21 mouse cellular contexts compared by ENCODE assay signal in genomic region chr5:146328941-146329340, GRCm38 (mm10). TPM values are rescaled to one million over a fixed set of nuclear protein-coding genes. Genes with fewer than 3 reads are reported as not detected.
"Had no signal": no experiment of that assay in that cellular context is flagged by ENCODE, and none has a peak within 500 bp of the region (broad histone marks: within the 10 kb centered on the region; RNA-seq: fewer than 3 reads in every experiment).

No protein-coding gene starts in this region.

- H3K27ac ChIP-seq: limb, embryonic 12.5 days; limb, embryonic 15.5 days; liver, embryonic 15.5 days; midbrain, embryonic 12.5 days; midbrain, embryonic 15.5 days; neural tube, embryonic 12.5 days; neural tube, embryonic 15.5 days; stomach, postnatal 0 days had no signal

- H3K9me3 ChIP-seq: limb, embryonic 12.5 days; limb, embryonic 15.5 days; liver, embryonic 15.5 days; midbrain, embryonic 12.5 days; midbrain, embryonic 15.5 days; neural tube, embryonic 12.5 days; neural tube, embryonic 15.5 days had no signal

- H3K36me3 ChIP-seq: limb, embryonic 12.5 days; limb, embryonic 15.5 days; liver, embryonic 15.5 days; midbrain, embryonic 12.5 days; midbrain, embryonic 15.5 days; neural tube, embryonic 12.5 days; neural tube, embryonic 15.5 days had no signal

- ATAC-seq: lung, postnatal 0 days; midbrain, embryonic 15.5 days had no signal

- H3K27me3 ChIP-seq: limb, embryonic 12.5 days; limb, embryonic 15.5 days; liver, embryonic 15.5 days; midbrain, embryonic 12.5 days; midbrain, embryonic 15.5 days; neural tube, embryonic 12.5 days; neural tube, embryonic 15.5 days had no signal

- DNase-seq: kidney, adult 2 months; kidney, postnatal 14 days; kidney, postnatal 4 days; left cerebral cortex, postnatal 4 days; lung, adult 2 months; right cerebral cortex, adult 18-20 months; right cerebral cortex, postnatal 14 days; right cerebral cortex, postnatal 4 days; thymus, adult 2 months; thymus, postnatal 14 days; thymus, postnatal 4 days had no signal

- H3K9ac ChIP-seq: limb, embryonic 12.5 days; limb, embryonic 15.5 days; liver, embryonic 15.5 days; midbrain, embryonic 12.5 days; midbrain, embryonic 15.5 days; neural tube, embryonic 12.5 days; neural tube, embryonic 15.5 days had no signal

- H3K4me3 ChIP-seq: limb, embryonic 12.5 days; limb, embryonic 15.5 days; liver, embryonic 15.5 days; midbrain, embryonic 12.5 days; midbrain, embryonic 15.5 days; neural tube, embryonic 12.5 days; neural tube, embryonic 15.5 days had no signal

- H3K4me1 ChIP-seq: limb, embryonic 12.5 days; limb, embryonic 15.5 days; midbrain, embryonic 12.5 days; neural tube, embryonic 12.5 days had no signal

- H3K4me2 ChIP-seq: limb, embryonic 12.5 days; limb, embryonic 15.5 days; liver, embryonic 15.5 days; midbrain, embryonic 12.5 days; midbrain, embryonic 15.5 days; neural tube, embryonic 12.5 days; neural tube, embryonic 15.5 days had no signal

RNA-seq across cellular contexts. Expression of gene Wasf3, which starts 55.8 kb away (rescaled TPM):
- total RNA-seq: megakaryocyte progenitor cell, adult 5-6 weeks had no signal
